Mouse (Mus musculus): ENCODE measurements around the gene Pi4kb.
"Not testable (repeated sequence)": the region's sequence is repeated elsewhere in the genome, so short reads cannot be mapped to it uniquely, and the experiment has no call there.

- TF ChIP-seq CTCF (IDR thresholded peaks at IDR 0.05; ENCODE audit: extremely low read depth, insufficient read depth, insufficient read length, insufficient replicate concordance); POLR2A (IDR thresholded peaks at IDR 0.05; ENCODE audit: low read depth, low read length): not testable (repeated sequence)
Observed at GRCm38 (mm10) chr3:94934564-94934963, 40.0 kb upstream of the Pi4kb start.

Data from spleen, adult 2 months (tissue).